Mouse (Mus musculus) liver, postnatal 0 days (tissue): ENCODE results near the gene H3f3b.

Experiments used
- CTCF ChIP-seq: sonication (generic); IDR thresholded peaks from 2 replicates; pipeline ENCODE4 v1.5.1; 2016; ENCODE audit warnings: antibody characterized with exemption, low read depth
- EP300 ChIP-seq: IDR thresholded peaks from 2 replicates; pipeline ENCODE4 v1.6.1; 2016; ENCODE audit warnings: antibody characterized with exemption, low read depth, mild to moderate bottlenecking

DNA sequence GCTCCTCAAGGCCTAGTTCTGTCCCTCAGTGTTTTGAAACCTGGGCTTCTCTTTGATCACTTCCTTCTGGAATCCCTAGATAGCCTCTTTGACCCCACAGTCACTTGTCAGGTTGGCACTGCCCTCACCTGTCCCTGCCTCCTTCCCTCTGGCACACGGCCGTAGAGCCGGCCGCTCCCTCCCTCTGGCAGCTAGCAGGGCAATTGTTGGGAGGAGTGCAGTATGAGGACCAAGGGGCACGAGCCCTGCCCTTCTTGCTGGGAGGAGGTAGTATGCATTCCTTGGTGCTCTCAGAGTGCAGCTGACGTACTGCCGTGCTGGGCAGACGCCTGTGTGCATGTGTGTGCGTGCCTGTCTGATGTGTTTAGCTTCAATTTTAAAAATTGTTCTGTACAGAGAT lies 32.8 kb upstream of the H3f3b start:
- no peak for TF ChIP-seq CTCF
- TF ChIP-seq EP300: no peak
